Mouse (Mus musculus): Measurements from ENCODE around the gene Fam189a1. TPM values are rescaled to one million over a fixed set of nuclear protein-coding genes. Genes with fewer than 3 reads are reported as not detected.

The Fam189a1 gene
- total and polyA plus RNA-seq, 3 experiments, result not detected

DNA sequence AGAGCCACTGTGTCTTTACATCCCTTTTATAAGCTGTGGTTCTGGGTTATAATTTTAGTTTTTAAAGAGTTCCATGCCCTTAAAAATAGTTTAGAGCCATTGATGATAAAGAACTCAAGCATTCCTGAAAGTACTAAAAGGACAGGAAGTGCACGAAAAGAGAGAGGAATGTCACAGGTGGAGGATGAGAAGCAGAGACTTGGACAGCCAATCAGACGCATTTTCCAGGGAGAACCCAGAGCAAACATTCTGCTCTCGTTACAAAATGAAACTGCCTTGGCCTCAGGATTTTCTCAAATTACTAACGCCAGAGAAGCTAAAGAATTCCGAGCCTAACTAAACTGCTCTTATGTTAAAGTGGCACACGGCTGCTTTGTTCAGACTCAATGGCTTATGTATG, 197.3 kb downstream of the Fam189a1 start:
- H3K9me3 ChIP-seq (replicated peaks; ENCODE audit: insufficient read depth, low read length), result no peaks in the 10 kb centered on the region
- H3K4me3 ChIP-seq (ENCODE audit: control insufficient read depth in 1 of 2, insufficient read depth in 1 of 2, low read depth in 2 of 2, low read length in 2 of 2), result no peak overlapping the region
- no peak overlapping the region for H3K9ac ChIP-seq (ENCODE audit: control insufficient read depth, low read depth, low read length, poor library complexity, severe bottlenecking)
- TF ChIP-seq MEF2A (IDR thresholded peaks at IDR 0.05; ENCODE audit: extremely low read depth, insufficient replicate concordance, low read depth, low read length, poor library complexity, severe bottlenecking), result no peak
- TF ChIP-seq SIN3A (IDR thresholded peaks at IDR 0.05; ENCODE audit: low read length), result no peak
- TF ChIP-seq MYC (IDR thresholded peaks at IDR 0.05; ENCODE audit: low read depth, low read length), result no peak
- no peak for TF ChIP-seq MYB (IDR thresholded peaks at IDR 0.05; ENCODE audit: low read depth, low read length)
- no peak for TF ChIP-seq RAD21 (IDR thresholded peaks at IDR 0.05; ENCODE audit: low read depth, low read length)
- no peak for TF ChIP-seq ZMIZ1 (IDR thresholded peaks at IDR 0.05; ENCODE audit: low read depth, low read length)
- TF ChIP-seq TBP (IDR thresholded peaks at IDR 0.05; ENCODE audit: low read depth, low read length), result no peak
- TF ChIP-seq MAZ (IDR thresholded peaks at IDR 0.05; ENCODE audit: low read depth, low read length), result no peak
- no peak for TF ChIP-seq TCF12 (IDR thresholded peaks at IDR 0.05; ENCODE audit: low read depth, low read length)
- no peak for TF ChIP-seq ZKSCAN1 (IDR thresholded peaks at IDR 0.05; ENCODE audit: low read depth, low read length)
- TF ChIP-seq GABPA (IDR thresholded peaks at IDR 0.05; ENCODE audit: low read depth, low read length), result no peak
- no peak for TF ChIP-seq TAL1 (IDR thresholded peaks at IDR 0.05; ENCODE audit: low read length)
- no peak for TF ChIP-seq ETS1 (IDR thresholded peaks at IDR 0.05; ENCODE audit: low read depth, low read length)
- TF ChIP-seq MXI1 (IDR thresholded peaks at IDR 0.05; ENCODE audit: low read depth, low read length), result no peak
- TF ChIP-seq UBTF (IDR thresholded peaks at IDR 0.05; ENCODE audit: borderline replicate concordance, insufficient read depth, low read depth, low read length), result no peak
- TF ChIP-seq MAX (IDR thresholded peaks at IDR 0.05; ENCODE audit: low read length), result no peak
- TF ChIP-seq BHLHE40 (IDR thresholded peaks at IDR 0.05; ENCODE audit: borderline replicate concordance, low read depth, low read length), result no peak
- no peak for TF ChIP-seq USF1 (IDR thresholded peaks at IDR 0.05; ENCODE audit: low read depth, low read length)
- H3K4me1 ChIP-seq (ENCODE audit: control insufficient read depth in 1 of 2, insufficient read depth in 2 of 2, low read length in 2 of 2), result no peaks in the 10 kb centered on the region
- H3K79me2 ChIP-seq (ENCODE audit: control insufficient read depth, insufficient read depth, low read length, poor library complexity), result no peaks in the 10 kb centered on the region
- H3K27ac ChIP-seq (ENCODE audit: control insufficient read depth, low read depth, low read length), result no peak overlapping the region
- no peaks in the 10 kb centered on the region for H3K27me3 ChIP-seq (ENCODE audit: control insufficient read depth in 1 of 2, insufficient read depth in 2 of 2, low read length in 2 of 2)
- no peaks in the 10 kb centered on the region for H3K36me3 ChIP-seq (ENCODE audit: control insufficient read depth in 1 of 2, insufficient read depth in 2 of 2, low read length in 2 of 2)
- DNase-seq (ENCODE audit: low read depth, low spot score), result no peak

DNA sequence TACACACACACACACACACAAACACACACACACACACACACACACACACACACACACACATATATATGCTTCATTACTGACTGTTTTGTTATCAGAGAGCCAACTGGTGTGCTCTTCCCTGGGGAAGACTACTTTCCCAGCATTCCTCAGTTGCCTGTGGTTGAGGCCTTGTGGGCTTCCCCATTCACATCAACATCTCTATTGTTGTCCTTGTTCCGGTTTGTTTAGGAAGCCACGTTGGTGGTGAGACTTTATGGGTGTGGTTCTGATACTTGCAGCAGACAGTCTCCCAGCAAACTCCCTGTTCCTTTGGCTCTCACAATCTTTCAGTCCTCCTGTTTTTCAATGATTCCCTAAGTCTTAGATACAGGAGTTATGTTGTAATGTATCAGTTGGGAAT, 204.2 kb downstream of the Fam189a1 start:
- H3K27me3 ChIP-seq (ENCODE audit: control insufficient read depth in 1 of 2, insufficient read depth in 2 of 2, low read length in 2 of 2), result no peaks in the 10 kb centered on the region
- H3K36me3 ChIP-seq (ENCODE audit: control insufficient read depth in 1 of 2, insufficient read depth in 2 of 2, low read length in 2 of 2), result no peaks in the 10 kb centered on the region
- no peaks in the 10 kb centered on the region for H3K4me1 ChIP-seq (ENCODE audit: control insufficient read depth in 1 of 2, insufficient read depth in 2 of 2, low read length in 2 of 2)
- H3K27ac ChIP-seq (ENCODE audit: control insufficient read depth, low read depth, low read length), result no peak overlapping the region
- no peak for TF ChIP-seq EP300 (IDR thresholded peaks at IDR 0.05; ENCODE audit: low read depth in 1 of 2, low read length in 2 of 2)
- TF ChIP-seq MYC (IDR thresholded peaks at IDR 0.05; ENCODE audit: low read depth, low read length), result no peak
- no peak for TF ChIP-seq MEF2A (IDR thresholded peaks at IDR 0.05; ENCODE audit: extremely low read depth, insufficient replicate concordance, low read depth, low read length, poor library complexity, severe bottlenecking)
- TF ChIP-seq POLR2AphosphoS2 (IDR thresholded peaks at IDR 0.05; ENCODE audit: low read length), result no peak
- TF ChIP-seq TAL1 (IDR thresholded peaks at IDR 0.05; ENCODE audit: low read length), result no peak
- TF ChIP-seq SMC3 (IDR thresholded peaks at IDR 0.05; ENCODE audit: low read depth, low read length), result no peak
- no peak for TF ChIP-seq ZMIZ1 (IDR thresholded peaks at IDR 0.05; ENCODE audit: low read depth, low read length)
- no peak for TF ChIP-seq NRF1 (IDR thresholded peaks at IDR 0.05; ENCODE audit: insufficient read depth, low read depth, low read length, poor library complexity, severe bottlenecking)
- H3K9me3 ChIP-seq (replicated peaks; ENCODE audit: insufficient read depth, low read length), result no peaks in the 10 kb centered on the region
- H3K9ac ChIP-seq (ENCODE audit: control insufficient read depth, low read depth, low read length, poor library complexity, severe bottlenecking), result no peak overlapping the region
- no peak overlapping the region for H3K4me3 ChIP-seq (ENCODE audit: control insufficient read depth in 1 of 2, insufficient read depth in 1 of 2, low read depth in 2 of 2, low read length in 2 of 2)
- H3K79me2 ChIP-seq (ENCODE audit: control insufficient read depth, insufficient read depth, low read length, poor library complexity), result no peaks in the 10 kb centered on the region
- DNase-seq (ENCODE audit: low read depth, low spot score), result no peak
